Mouse (Mus musculus) testis, adult 2 months (tissue): Measurements from ENCODE around the gene Ggt1.

Source experiments
- CTCF ChIP-seq: fragments of 200-500 bp; IDR thresholded peaks from 2 replicates; pipeline ENCODE4 v1.5.1; 2012; ENCODE audit warnings: low read depth, mild to moderate bottlenecking, inconsistent platforms, low read length, moderate library complexity; ENCODE audit not compliant: control insufficient read depth, insufficient read depth, insufficient replicate concordance
- POLR2A ChIP-seq: fragments of 200-500 bp; IDR thresholded peaks from 2 replicates; pipeline ENCODE4 v1.6.1; 2012; ENCODE audit warnings: low read depth, mild to moderate bottlenecking, inconsistent platforms, low read length, moderate library complexity; ENCODE audit not compliant: control insufficient read depth

- TF ChIP-seq POLR2A (no peak), CTCF (no peak)
These were observed 38.9 kb downstream of the Ggt1 start for GRCm38 (mm10) chr10:75600189-75600730.
